Mouse (Mus musculus): ENCODE results near the gene Ccnh. TPM values are rescaled to one million over a fixed set of nuclear protein-coding genes. Genes with fewer than 3 reads are reported as not detected.
"Not testable (repeated sequence)": the region's sequence is repeated elsewhere in the genome, so short reads cannot be mapped to it uniquely, and the experiment has no call there.

Gene Ccnh
- 10 to 100 TPM; 50.3 to 59.8 TPM for total RNA-seq (2021)

DNA sequence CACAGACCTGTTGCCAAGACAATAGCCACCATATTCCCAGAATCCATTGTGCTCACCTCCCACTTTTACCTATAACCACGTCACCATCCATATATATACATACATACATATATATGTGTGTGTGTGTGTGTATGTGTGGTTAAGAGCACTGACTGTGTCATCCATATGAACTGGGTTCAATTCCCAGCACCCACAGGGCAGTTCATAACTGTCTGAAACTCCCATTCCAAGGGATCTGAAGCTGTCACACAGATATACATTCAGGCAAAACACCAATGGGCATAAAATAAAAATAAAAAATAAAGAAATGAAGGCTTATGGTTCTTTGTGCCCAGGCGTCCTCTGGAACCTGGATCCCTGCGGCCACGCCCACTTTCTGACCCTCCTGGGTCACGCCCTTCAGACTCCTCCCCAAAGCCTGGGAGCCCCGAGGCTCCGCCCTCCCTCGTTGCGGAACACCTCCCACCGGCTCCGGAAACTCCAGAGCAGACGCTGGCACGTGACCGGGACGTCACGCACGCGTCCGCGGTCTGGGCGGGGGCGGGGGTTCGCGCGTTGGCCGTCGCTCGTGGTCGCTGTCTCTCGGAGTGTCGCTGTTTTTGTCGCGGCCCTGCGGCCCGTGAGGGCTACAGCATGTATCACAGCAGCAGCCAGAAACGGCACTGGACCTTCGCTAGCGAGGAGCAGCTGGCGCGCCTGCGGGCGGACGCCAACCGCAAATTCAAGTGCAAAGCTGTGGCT lies at the start of gene Ccnh:
Ccnh (plus strand) TSS at position 506 of the 741 bp plus-strand sequence.
- intact Hi-C loops (cut with DNase I) = no loop called here
- DNase-seq (ENCODE audit: low spot score in 2 of 2) = peak; percentile 93 to 96

DNA sequence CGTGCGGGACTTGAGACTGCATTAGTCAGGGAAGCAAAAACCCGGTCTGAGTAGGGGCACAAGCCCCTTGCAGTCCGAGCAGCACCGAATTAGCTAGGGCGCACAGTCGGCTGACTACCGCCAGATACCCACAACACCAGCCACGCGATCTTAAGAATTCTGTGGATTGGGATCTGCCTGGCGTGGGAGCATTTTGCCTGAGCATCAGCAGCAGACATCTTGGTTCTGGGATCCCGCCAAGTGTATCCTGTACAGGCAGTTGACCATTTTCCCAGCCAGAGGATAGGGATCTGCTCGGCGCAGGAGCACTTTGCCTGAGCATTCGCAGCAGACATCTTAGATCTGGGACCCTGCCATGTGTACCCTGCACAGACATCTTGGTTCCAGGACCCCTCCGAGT lies 45.8 kb upstream of the Ccnh start:
- intact Hi-C loops (cut with DNase I); DNase-seq (ENCODE audit: low spot score in 2 of 2): not testable (repeated sequence)

DNA sequence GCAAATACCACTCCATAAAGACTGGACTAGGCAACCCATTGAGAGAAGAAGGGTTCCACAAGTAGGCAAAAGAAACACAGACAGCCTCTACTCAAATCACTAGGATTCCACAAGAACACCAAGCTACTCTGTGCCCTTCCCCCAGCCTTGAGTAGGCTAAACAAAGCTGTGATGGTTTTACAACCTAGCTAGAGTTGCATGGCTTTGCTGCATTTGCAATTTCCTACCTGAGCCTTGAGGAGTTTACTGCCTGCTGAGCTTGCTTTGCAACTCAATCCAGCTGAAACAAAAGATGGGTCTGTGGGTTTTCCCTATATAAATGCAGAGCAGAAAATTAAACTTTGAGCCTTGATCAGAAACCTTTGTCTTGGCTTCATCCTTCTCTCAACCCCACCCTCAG lies 42.7 kb upstream of the Ccnh start:
- intact Hi-C loops (cut with DNase I) = no loop called here
- no peak for DNase-seq (ENCODE audit: low spot score in 2 of 2)

DNA sequence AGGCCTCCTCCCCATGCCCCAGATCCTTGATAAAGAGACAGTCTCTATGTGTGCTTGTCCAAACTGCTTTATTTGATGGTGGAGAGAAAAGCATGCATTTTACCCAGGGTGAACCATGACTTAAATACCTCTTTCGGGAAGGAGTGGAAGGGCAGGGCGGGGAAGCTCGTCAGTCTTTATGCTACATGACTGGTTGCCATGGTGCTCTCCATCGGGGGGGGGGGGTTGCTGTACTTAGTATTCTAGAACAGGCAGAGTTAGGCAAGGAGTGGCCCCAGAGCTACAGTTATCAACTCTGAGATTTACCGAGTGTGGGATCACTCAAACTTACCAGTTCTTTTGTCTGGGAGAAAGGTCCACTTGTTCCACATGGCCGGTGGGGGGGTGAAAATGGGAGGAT lies 34.5 kb upstream of the Ccnh start:
- intact Hi-C loops (cut with DNase I) = no loop called here
- DNase-seq (ENCODE audit: low spot score in 2 of 2) = no peak

DNA sequence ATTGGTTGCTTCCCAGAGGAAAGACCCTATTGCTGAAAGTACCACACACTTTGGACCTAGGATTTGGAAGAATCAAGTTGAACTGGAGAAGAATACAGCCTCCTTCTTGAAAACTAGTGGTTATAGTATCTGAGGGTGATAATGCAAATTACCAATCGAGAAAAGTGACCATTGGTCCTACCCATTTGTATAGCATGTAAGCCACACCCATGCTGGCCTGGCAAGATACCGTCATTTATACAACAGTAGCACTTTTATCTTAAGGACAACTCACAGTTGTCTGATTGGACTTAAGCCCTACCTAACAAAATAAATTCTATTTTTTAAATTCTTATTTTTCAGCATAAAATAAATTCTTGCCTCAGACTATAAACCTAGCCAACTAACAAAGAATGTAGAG lies 29.2 kb upstream of the Ccnh start:
- intact Hi-C loops (cut with DNase I) = loop anchor here (10.0 kb wide), 2 partner anchors 395 to 1445 kb away; no protein-coding TSS in a partner anchor
- no peak for DNase-seq (ENCODE audit: low spot score in 2 of 2)

DNA sequence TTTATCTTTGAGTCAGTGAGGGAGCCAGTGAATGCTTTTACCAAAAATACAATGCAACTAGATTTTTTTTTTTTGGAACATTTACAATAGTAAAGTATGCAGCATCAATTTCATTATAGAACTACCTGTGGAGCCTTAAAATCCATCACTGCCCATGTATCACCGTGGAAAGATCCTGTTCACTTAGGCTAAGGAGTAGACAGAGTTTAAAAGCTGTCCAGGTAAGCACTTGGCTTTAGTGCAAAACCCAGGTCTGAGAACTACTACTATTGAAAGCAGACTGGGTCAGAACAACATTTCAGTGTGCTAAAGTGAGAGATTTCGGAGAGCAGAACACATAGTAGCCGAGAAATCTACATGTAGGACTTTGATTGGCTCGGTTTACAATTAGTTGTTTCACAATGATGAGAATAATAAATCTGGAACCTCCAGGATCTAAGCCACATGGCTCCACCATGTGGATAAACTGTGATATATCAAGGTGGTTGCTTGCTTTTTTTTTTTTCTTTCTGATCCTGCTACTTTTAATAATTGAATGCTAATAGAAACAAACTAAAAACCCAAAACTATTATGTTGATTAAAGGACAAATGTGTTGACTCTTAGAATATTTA lies 24.6 kb upstream of the Ccnh start:
- peak; percentile 12 to 35 for DNase-seq (ENCODE audit: low spot score in 2 of 2)
- intact Hi-C loops (cut with DNase I) = loop anchor here (1.0 to 10.0 kb wide), 3 partner anchors 213 to 1450 kb away; no protein-coding TSS in a partner anchor

DNA sequence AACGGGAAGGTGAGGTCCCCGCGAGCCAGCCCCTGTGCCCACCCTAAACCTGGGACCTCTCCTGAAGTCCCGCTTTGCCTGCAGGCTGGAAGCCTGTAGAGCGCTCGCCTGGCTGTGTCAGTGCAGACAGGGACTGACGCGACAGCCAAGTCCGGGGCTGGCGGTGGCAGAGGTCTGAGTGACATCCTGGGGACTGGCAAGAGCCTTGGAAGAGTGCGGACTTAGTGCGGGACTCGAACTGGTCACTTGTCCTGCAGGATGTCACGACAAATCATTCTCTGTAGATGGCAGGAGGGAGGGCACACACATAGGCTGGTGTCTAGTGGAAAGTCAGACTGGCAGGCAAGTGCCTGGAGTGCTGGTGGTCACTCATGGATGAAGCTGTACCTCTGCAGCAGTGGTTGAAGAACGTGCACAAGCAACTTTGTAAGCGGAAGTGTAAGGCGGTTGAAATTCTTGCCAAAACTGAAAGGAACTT lies 475 bp downstream of the Ccnh start:
- intact Hi-C loops (cut with DNase I) = no loop called here
- no peak for DNase-seq (ENCODE audit: low spot score in 2 of 2)

DNA sequence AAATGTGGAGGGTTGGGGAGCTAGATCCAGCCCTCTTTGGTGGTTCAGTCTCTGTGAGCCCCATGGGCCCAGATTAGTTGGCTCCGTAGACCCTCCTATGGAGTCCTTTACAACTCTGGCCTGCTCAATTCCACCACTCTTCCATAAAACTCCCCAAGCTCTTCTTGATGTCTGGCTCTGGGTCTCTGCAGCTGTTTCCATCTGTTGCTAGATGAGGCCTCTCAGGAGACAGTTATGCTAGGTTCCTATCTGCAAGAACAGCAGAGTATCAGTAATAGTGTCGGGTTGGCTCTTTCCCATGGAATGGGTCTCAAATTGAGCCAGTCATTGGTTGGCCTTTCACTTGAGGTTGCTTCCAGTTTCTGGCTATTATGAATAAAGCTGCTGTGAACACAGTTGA lies 2.0 kb downstream of the Ccnh start:
- no peak for DNase-seq (ENCODE audit: low spot score in 2 of 2)
- intact Hi-C loops (cut with DNase I) = no loop called here

DNA sequence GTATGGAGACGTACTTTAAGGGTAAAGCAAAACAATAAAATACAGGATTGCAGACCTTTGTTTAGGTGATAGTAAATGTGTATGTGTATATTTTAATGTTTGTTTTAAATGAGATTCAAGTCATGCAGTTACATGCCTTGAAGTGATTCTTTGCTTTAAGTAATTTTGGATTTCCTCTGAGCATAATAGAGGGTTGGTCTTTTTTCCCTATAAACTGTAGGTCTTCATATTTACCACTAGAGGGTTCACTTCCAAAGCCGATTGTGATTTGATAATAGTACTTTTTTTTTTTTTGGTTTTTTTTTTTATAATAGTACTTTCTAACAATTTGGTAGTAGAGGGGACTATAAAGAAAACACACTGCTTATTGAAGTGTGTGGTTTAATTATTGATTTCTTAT lies 18.3 kb downstream of the Ccnh start:
- intact Hi-C loops (cut with DNase I) = no loop called here
- no peak for DNase-seq (ENCODE audit: low spot score in 2 of 2)

DNA sequence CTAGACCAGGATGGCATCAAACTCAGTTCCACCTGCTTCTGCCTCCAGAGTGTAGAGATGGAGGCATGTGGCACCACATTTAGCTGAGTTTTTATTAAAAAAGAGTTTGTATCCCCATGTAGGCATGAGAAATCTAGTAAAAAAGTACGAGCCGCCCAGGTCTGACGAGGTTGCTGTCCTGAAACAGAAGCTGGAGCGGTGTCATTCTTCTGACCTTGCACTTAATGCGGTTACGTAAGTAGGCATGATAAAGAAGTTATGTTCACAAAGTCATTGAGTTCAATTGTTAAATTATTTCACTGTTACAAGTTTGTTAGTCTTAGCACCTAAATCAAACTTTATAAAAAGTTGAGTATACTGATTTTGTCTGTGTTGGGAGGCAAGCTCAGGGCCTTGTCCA lies 19.4 kb downstream of the Ccnh start:
- DNase-seq (ENCODE audit: low spot score in 2 of 2) = no peak
- intact Hi-C loops (cut with DNase I) = no loop called here

DNA sequence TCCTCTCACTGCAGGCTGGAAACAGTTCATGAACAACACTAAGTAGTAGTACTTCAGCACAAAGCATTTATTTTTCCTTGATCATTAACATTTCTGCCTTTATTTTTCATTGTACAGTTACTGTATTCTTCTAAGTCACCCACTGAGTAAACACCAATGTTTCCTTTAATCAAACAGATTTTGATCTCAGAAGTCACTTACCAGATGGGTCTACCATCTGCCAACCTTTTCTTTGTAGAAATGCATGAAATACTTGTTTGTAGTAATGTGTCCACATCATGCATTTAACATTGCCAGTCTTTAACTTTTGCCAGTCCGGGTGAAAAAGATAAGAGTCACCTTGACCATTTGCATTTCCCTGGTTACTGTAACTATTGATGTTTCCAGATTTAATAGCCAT lies 21.1 kb downstream of the Ccnh start:
- no peak for DNase-seq (ENCODE audit: low spot score in 2 of 2)
- intact Hi-C loops (cut with DNase I) = no loop called here

DNA sequence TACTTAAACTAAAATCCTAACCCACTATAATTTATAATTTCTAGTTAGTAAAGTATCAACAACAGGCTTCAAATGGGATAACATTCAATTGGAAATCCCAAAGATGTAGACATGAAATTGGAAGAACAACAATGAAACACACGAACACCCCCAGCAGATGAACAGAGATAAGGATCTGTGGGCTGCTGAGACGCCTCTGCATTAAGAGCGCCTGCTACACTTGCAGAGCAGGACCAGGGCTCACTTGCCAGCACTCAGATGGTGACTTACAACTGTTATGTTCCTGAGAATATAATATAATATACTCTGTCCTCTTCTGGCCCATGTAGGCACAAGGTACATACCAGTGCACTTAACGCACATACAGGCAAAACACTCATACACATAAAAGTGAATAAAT lies 29.4 kb downstream of the Ccnh start:
- DNase-seq (ENCODE audit: low spot score in 2 of 2) = no peak
- intact Hi-C loops (cut with DNase I) = no loop called here

DNA sequence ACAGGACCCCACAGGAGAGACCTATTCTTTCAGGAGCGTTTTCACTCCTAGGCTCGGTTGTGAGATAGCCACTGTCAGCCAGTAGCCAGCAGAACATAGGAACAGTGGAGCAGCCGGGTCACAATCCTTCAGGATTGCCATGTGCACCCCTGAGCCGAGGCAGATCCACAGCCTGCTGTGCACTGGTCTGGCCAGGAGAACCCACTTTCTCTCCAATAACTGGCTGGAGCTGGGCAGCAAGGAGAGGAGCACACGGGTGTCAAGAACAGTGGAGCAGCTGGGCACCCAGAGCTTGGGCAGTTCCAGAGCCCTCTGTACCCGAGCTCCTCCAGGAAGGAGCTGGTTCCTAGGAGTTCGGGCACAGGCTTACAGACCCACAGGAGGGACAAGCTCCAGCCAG lies 49.6 kb downstream of the Ccnh start:
- DNase-seq (ENCODE audit: low spot score in 2 of 2) = no peak
- intact Hi-C loops (cut with DNase I) = no loop called here

Other genes starting within 250 kb of the Ccnh start
- 10 to 100 TPM; 55.8 to 56.3 TPM for gene Rasa1, start 99.7 kb downstream of the Ccnh start, total RNA-seq (2021)